Mouse (Mus musculus): Measurements from ENCODE around the gene Sephs1.
"Not testable (repeated sequence)": the region's sequence is repeated elsewhere in the genome, so short reads cannot be mapped to it uniquely, and the experiment has no call there.

Gene Sephs1

GRCm38 (mm10) chr2:4908771-4909315, 27.5 kb downstream of the Sephs1 start:
- DNase-seq: no peak

- DNase-seq: no peak
These were observed 28.5 kb downstream of the Sephs1 start for GRCm38 (mm10) chr2:4909909-4910308.

GRCm38 (mm10) chr2:4910521-4910920, 29.2 kb downstream of the Sephs1 start:
- no peak for DNase-seq

GRCm38 (mm10) chr2:4913949-4914348, 32.6 kb downstream of the Sephs1 start:
- DNase-seq: no peak

GRCm38 (mm10) chr2:4916037-4916436, 34.7 kb downstream of the Sephs1 start:
- no peak for DNase-seq

- peak; percentile 65 for DNase-seq
These were observed 36.1 kb downstream of the Sephs1 start for GRCm38 (mm10) chr2:4917326-4918021.

GRCm38 (mm10) chr2:4918860-4919739, 37.7 kb downstream of the Sephs1 start, which contains the start of gene Phyh:
Gene Phyh (plus strand): TSS chr2:4919019.
- peak; percentile 78 for DNase-seq

GRCm38 (mm10) chr2:4921019-4921418, 39.7 kb downstream of the Sephs1 start:
- DNase-seq: no peak

- DNase-seq: no peak
These were observed 41.3 kb downstream of the Sephs1 start for GRCm38 (mm10) chr2:4922476-4923164.

GRCm38 (mm10) chr2:4927391-4927790, 46.0 kb downstream of the Sephs1 start:
- DNase-seq: no peak

GRCm38 (mm10) chr2:4929230-4929629, 47.9 kb downstream of the Sephs1 start:
- no peak for DNase-seq

- DNase-seq: no peak
These were observed 53.2 kb downstream of the Sephs1 start for GRCm38 (mm10) chr2:4934516-4934915.

- no peak for DNase-seq
These were observed 56.6 kb downstream of the Sephs1 start for GRCm38 (mm10) chr2:4937931-4938330.

GRCm38 (mm10) chr2:4940861-4941260, 59.5 kb downstream of the Sephs1 start:
- DNase-seq: no peak

GRCm38 (mm10) chr2:4949691-4950090, 68.3 kb downstream of the Sephs1 start:
- not testable (repeated sequence) for DNase-seq

GRCm38 (mm10) chr2:4950986-4951385, 69.6 kb downstream of the Sephs1 start:
- DNase-seq: no peak

- DNase-seq: no peak
These were observed 72.9 kb downstream of the Sephs1 start for GRCm38 (mm10) chr2:4954216-4954760.

GRCm38 (mm10) chr2:4958039-4958438, 76.7 kb downstream of the Sephs1 start:
- DNase-seq: no peak

Measured in thymus, postnatal 4 days (tissue).